Comparison of ENCODE assay signal across 11 mouse cellular contexts in the genomic region with DNA sequence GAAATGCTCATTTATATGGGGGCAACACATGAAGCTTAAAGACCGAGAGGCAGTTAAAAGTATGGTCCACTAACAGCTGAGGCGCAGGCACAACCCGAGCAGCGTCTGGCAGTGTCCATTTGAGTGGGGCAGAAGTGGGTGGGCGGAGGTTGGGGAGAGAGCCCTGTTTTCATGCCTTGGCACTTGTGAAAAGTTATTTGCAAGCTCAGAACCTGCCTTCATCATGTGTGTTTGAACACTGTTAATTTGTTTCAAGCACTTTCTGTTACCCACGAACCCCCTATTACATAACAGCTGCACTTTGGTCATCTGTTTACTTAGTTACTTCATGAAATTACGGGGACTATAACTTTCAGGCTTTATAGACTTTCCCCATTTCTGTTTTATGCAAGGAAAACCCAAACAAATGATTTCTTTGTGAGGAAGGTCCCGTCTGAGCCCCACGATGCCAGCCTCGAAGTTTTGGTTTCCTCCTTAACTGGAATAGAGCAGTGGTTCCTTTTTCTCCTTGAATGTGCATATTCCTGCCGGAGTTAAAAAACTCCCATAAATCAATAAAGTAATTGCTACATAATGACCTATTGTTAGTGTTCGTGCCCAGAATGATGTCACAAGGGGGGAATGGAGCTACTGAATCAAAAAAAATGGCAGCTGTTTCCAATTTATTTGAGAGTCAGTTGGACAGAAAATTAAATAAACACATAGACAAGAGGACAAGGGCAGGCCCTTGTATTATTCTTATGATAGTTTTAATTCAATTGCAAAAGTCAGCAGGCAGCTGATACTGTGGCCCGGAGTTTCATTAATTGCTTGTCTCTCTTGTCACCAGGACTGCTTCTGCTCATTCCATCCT.
DNase-seq lines count a peak whose midpoint lies in the region; ATAC-seq and TF ChIP-seq lines count a peak whose summit lies in the region.
"Had no signal": no experiment of that assay in that cellular context is flagged by ENCODE, and none has a peak within 500 bp of the region (broad histone marks: within the 10 kb centered on the region; RNA-seq: fewer than 3 reads in every experiment).

No protein-coding gene starts in this region.

- H3K9ac ChIP-seq in lung, postnatal 0 days (replicated peaks; ENCODE audit: low read depth) = no peak overlapping the region
- H3K9ac ChIP-seq: hindbrain, embryonic 15.5 days; liver, embryonic 13.5 days had no signal

- intact Hi-C loops in heart, postnatal 14 days (cut with DNase I) = no loop called here

- TF ChIP-seq CTCF in lung, postnatal 0 days (IDR thresholded peaks at IDR 0.05) = no peak
- no peak for TF ChIP-seq CTCF in cerebellum, adult 2 months (IDR thresholded peaks at IDR 0.05; ENCODE audit: borderline replicate concordance, insufficient read depth, low read depth, low read length)

- no peaks in the 10 kb centered on the region for H3K27me3 ChIP-seq in lung, postnatal 0 days (replicated peaks; ENCODE audit: insufficient read depth, low read length)
- H3K27me3 ChIP-seq in cerebellum, adult 2 months (ENCODE audit: control insufficient read depth, insufficient read depth, low read length) = no peaks in the 10 kb centered on the region
- H3K27me3 ChIP-seq: hindbrain, embryonic 15.5 days; liver, embryonic 13.5 days had no signal

- H3K4me2 ChIP-seq in lung, postnatal 0 days (replicated peaks; ENCODE audit: low read depth, low read length) = peak overlapping the region; percentile 20; the same call in 1 of the 2 replicates
- H3K4me2 ChIP-seq: hindbrain, embryonic 15.5 days; liver, embryonic 13.5 days had no signal

- peaks cover 3% of the 10 kb centered on the region; the same call in 1 of the 2 replicates for H3K4me1 ChIP-seq in lung, postnatal 0 days (ENCODE audit: insufficient read depth, low read depth, low read length)
- H3K4me1 ChIP-seq in cerebellum, adult 2 months (ENCODE audit: control insufficient read depth, insufficient read depth, low read length) = no peaks in the 10 kb centered on the region
- H3K4me1 ChIP-seq: hindbrain, embryonic 15.5 days; liver, embryonic 13.5 days had no signal

- TF ChIP-seq POLR2A in cerebellum, adult 2 months (IDR thresholded peaks at IDR 0.05; ENCODE audit: borderline replicate concordance, insufficient read depth, low read length) = no peak

- DNase-seq in heart, adult 9 months (ENCODE audit: low spot score in 2 of 2) = peak; percentile 32 to 35
- DNase-seq in heart, postnatal 4 days = no peak
- DNase-seq in adipocyte (ENCODE audit: low spot score) = peak; percentile 79
- peak; percentile 15 to 26 for DNase-seq in heart, postnatal 14 days
- DNase-seq in lung, postnatal 0 days (ENCODE audit: low spot score) = peak; percentile 76
- no peak for DNase-seq in right cerebral cortex, postnatal 14 days
- DNase-seq in cerebellum, adult 2 months = no peak
- DNase-seq in adrenal gland, postnatal 10 days = no peak
- DNase-seq: liver, embryonic 13.5 days had no signal

- no peaks in the 10 kb centered on the region for H3K36me3 ChIP-seq in lung, postnatal 0 days (ENCODE audit: insufficient read depth, low read length)
- H3K36me3 ChIP-seq: hindbrain, embryonic 15.5 days; liver, embryonic 13.5 days had no signal

- ATAC-seq in lung, postnatal 0 days = peak; percentile 58

- H3K4me3 ChIP-seq in lung, postnatal 0 days (ENCODE audit: low read depth, low read length) = no peak overlapping the region
- no peak overlapping the region for H3K4me3 ChIP-seq in cerebellum, adult 2 months (replicated peaks; ENCODE audit: insufficient read depth, low read depth, low read length)
- H3K4me3 ChIP-seq: erythroblast, embryonic 14.5 days; hindbrain, embryonic 15.5 days; liver, embryonic 13.5 days had no signal

- peak overlapping the region; percentile 38; the same call in 1 of the 2 replicates for H3K27ac ChIP-seq in lung, postnatal 0 days (ENCODE audit: low read length)
- no peak overlapping the region for H3K27ac ChIP-seq in cerebellum, adult 2 months (ENCODE audit: insufficient read depth, low read length)
- H3K27ac ChIP-seq: hindbrain, embryonic 15.5 days; liver, embryonic 13.5 days had no signal

- 19% methylated on average over 13 of the region's 13 CpGs for WGBS in lung, postnatal 0 days
- WGBS in cerebellum, adult 2 months = 56% methylated on average over 13 of the region's 13 CpGs

- TF ChIP-seq EP300 in lung, postnatal 0 days (IDR thresholded peaks at IDR 0.05) = peak; percentile 15; the same call in 1 of the 2 replicates

- no peaks in the 10 kb centered on the region for H3K9me3 ChIP-seq in lung, postnatal 0 days (ENCODE audit: low read length)
- H3K9me3 ChIP-seq: hindbrain, embryonic 15.5 days; liver, embryonic 13.5 days had no signal

Comparison
In these comparisons a context has a peak if more than half of its experiments do, and no peak if none do; other contexts are left out.
1. DNase-seq: peak in heart, adult 9 months (2 of 2), adipocyte (single experiment), heart, postnatal 14 days (2 of 2) and lung, postnatal 0 days (single experiment); none in heart, postnatal 4 days (single experiment), right cerebral cortex, postnatal 14 days (single experiment), cerebellum, adult 2 months (0 of 2) and adrenal gland, postnatal 10 days (single experiment).